Mouse (Mus musculus): ENCODE measurements around the gene Rad51b. TPM values are rescaled to one million over a fixed set of nuclear protein-coding genes. Genes with fewer than 3 reads are reported as not detected.

Gene Rad51b
- polyA plus RNA-seq, 1 experiment from 2014 or later = 9.0 TPM

DNA sequence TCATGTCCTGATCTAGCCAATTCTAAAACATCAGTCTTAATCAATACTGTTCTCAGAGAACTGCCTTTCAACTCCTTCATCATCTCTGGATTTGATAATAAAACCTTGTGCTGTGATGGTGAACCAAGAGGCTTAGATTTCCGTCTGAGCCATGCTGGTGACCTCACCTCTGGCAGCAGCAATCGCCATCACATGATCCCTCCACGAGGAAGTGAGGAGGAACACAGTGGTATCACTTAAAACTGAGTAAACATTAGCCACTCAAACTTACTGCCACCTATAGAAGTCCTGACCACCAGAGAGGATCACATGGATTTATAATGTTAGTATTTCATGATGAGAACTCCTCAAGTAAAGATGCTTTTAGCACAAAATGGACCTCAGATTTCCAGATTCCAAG is 248.0 kb downstream of the Rad51b start:
- no peak for ATAC-seq (ENCODE audit: borderline replicate concordance, extremely low read depth, low FRiP score, low TSS enrichment)
- Histone ChIP-seq H3K27me3 (no peaks in the 10 kb centered on the region), H3K4me2 (no peak overlapping the region), H3K36me3 (no peaks in the 10 kb centered on the region), H3K9ac (no peak overlapping the region), H3K9me3 (no peaks in the 10 kb centered on the region), H3K4me1 (peaks cover 56% of the 10 kb centered on the region), H3K27ac (no peak overlapping the region), H3K4me3 (no peak overlapping the region)
- 49% methylated on average over 3 of the region's 3 CpGs for WGBS

DNA sequence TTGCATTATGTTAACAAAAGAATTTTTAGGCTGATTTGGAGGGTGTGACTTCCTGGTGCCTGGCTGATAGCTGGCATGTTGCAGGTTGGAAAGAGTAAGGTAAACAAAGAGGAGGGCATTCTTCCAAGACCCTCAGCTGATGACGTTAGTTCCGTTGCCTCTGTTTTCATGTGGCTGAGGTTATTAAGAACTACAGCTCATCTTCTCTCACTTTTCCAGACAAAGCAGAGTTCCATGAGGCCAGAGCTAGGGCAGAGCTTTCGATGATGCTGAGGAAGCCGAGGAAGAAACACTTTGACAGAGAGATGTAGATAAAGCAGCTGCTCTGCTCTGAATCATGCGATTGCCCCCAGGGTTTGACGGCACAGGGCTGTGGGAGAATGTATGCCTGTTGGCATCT is 250.5 kb downstream of the Rad51b start:
- Histone ChIP-seq H3K27me3 (no peaks in the 10 kb centered on the region), H3K4me2 (no peak overlapping the region), H3K36me3 (no peaks in the 10 kb centered on the region), H3K4me1 (peaks cover 40% of the 10 kb centered on the region), H3K27ac (peak overlapping the region; percentile 67), H3K4me3 (no peak overlapping the region), H3K9me3 (no peaks in the 10 kb centered on the region), H3K9ac (no peak overlapping the region)
- ATAC-seq (ENCODE audit: borderline replicate concordance, extremely low read depth, low FRiP score, low TSS enrichment) = peak; percentile 69
- WGBS = 17% methylated on average over 6 of the region's 6 CpGs

DNA sequence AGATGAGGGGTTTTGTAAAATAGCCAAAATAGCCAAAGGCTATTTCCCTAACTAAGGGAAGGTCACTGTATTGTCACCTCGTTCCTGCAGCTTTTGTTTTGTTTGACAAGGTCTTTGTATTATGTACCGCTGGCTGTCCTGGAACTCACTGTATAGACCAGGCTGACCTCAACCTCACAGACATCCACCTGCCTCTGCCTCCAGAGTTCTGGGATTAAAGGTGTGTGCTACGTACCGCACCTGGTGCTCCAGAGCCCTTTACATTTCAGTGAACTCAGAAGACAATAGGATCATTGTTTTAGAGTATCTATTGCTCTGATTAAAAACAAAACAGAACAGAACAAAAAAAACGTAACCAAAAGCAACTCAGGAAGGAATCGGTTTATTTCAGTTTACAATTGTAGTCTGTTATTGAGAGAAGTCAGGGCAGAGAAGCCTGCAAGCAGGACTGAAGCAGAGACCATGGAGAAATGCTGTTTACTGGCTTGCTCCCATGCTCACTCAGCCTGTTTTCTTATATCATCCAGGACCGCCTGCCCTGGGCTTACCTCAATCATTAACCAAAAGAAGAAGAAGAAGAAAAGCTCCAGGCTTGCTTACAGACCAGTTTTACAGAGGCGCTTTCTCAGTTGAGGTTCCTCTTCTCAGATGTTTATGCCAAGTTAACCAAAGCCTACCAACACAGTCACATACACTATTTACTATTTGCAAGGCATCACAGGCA is 251.7 kb downstream of the Rad51b start:
- no peak for ATAC-seq (ENCODE audit: borderline replicate concordance, extremely low read depth, low FRiP score, low TSS enrichment)
- H3K4me3 ChIP-seq = no peak overlapping the region
- no peak overlapping the region for H3K27ac ChIP-seq
- H3K36me3 ChIP-seq = no peaks in the 10 kb centered on the region
- H3K9ac ChIP-seq = no peak overlapping the region
- no peak overlapping the region for H3K4me2 ChIP-seq
- 75% methylated on average over 8 of the region's 8 CpGs for WGBS
- no peaks in the 10 kb centered on the region for H3K9me3 ChIP-seq
- H3K27me3 ChIP-seq = no peaks in the 10 kb centered on the region
- peaks cover 31% of the 10 kb centered on the region for H3K4me1 ChIP-seq

DNA sequence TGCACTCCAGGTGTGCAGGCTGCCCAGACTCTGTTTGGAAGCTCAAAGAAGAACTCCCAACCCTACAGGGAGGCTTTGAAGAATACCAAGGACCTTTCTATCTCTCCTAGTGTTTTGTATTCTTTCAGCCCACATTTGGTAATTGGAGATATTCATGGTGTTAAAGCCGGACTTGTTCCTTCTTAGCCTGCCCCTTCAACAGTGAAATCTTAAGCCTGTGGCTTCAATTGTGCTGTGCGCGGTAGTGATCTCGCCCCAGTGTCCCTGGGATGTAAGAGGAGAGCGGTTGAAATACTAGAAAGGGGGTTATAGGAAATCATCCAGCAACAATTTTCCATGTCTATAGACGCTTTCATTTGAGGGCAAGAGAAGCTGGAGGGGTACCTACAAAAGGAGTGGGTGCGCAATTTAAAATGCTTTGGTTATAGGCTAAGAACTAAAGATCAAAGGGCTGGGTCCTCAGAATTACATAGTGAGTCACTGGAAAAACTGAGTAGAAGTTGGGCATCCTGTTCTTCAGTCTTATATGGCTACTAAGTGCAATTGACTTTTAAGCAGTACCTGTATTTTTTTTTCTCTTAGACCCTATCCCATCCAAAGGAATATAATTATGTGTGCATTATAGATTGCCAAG is 253.1 kb downstream of the Rad51b start:
- H3K9me3 ChIP-seq = no peaks in the 10 kb centered on the region
- H3K36me3 ChIP-seq = no peaks in the 10 kb centered on the region
- 96% methylated on average over 7 of the region's 7 CpGs for WGBS
- H3K4me1 ChIP-seq = peaks cover 31% of the 10 kb centered on the region
- ATAC-seq (ENCODE audit: borderline replicate concordance, extremely low read depth, low FRiP score, low TSS enrichment) = no peak
- H3K27ac ChIP-seq = no peak overlapping the region
- H3K4me2 ChIP-seq = no peak overlapping the region
- H3K9ac ChIP-seq = no peak overlapping the region
- no peak overlapping the region for H3K4me3 ChIP-seq
- no peaks in the 10 kb centered on the region for H3K27me3 ChIP-seq

DNA sequence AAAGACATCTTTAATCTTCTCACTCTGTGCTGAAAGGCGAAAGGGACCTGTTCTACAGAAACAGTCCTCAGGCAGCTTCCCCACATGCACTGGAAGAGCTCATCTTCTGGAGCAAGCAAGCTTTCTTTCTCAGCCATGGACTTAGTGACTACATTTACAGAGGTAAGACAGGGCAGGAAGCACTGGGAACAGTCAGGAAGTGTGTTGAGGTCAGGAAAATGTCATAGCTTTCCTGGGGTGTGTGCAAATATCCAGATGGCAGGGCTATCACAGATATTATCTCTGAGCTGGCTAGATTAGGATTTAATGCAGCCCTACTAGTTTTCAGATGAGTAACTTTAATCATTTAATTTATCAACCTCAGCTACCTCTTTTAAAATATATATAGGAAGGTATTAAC is 254.2 kb downstream of the Rad51b start:
- 85% methylated on average over 1 of the region's 1 CpGs for WGBS
- H3K27ac ChIP-seq = no peak overlapping the region
- no peak for ATAC-seq (ENCODE audit: borderline replicate concordance, extremely low read depth, low FRiP score, low TSS enrichment)

DNA sequence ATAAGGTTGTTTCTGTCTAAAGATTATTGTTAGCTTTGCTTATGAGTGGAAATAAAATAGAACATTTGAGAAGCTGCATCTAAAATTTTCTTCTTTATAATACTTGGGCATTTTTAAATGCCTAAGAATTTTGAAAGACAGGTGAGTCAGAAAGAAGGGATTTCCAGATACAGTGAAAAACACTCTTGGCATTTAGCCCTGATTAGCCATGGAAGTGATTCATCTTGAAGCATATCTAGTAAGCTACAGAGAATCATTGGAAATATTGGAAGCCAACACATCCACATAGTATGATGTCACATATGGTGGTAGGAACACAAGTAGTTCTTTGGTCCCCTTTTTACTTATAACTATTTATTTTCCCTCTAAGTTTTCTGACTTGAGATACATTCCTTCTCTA is 256.0 kb downstream of the Rad51b start:
- no peak overlapping the region for H3K4me2 ChIP-seq
- ATAC-seq (ENCODE audit: borderline replicate concordance, extremely low read depth, low FRiP score, low TSS enrichment) = no peak
- H3K27ac ChIP-seq = no peak overlapping the region
- no peak overlapping the region for H3K9ac ChIP-seq
- H3K4me3 ChIP-seq = no peak overlapping the region
- H3K9me3 ChIP-seq = no peaks in the 10 kb centered on the region
- no peaks in the 10 kb centered on the region for H3K36me3 ChIP-seq
- H3K27me3 ChIP-seq = no peaks in the 10 kb centered on the region
- 0 out of 2 replicates have a peak, but pooled peaks cover 15% of the 10 kb centered on the region for H3K4me1 ChIP-seq

More for the DNA sequence above, 254.2 kb downstream of the Rad51b start:
- no peak overlapping the region for H3K4me3 ChIP-seq
- no peaks in the 10 kb centered on the region for H3K9me3 ChIP-seq
- no peaks in the 10 kb centered on the region for H3K36me3 ChIP-seq
- H3K4me2 ChIP-seq = no peak overlapping the region
- peaks cover 31% of the 10 kb centered on the region for H3K4me1 ChIP-seq
- no peaks in the 10 kb centered on the region for H3K27me3 ChIP-seq
- H3K9ac ChIP-seq = no peak overlapping the region

DNA sequence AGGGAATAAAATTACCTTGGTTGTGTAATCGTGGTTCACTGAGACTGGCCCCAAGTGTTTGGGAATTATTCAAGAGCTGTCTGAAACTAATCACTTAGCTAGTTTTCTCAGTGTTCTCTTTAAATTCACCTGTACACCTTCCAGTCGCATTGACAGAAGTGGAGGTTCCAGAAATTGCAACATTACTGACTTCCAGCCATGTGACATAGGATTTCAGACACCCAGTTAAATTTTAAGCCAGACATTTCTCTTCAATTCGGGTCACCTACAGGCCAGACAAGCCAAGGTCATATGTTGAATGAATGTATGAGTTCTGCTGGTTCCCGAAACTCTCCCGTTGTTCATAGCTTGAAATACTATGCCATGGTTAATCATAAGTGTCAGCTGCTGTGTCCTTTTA is 260.8 kb downstream of the Rad51b start:
- Histone ChIP-seq H3K27me3 (no peaks in the 10 kb centered on the region), H3K9me3 (no peaks in the 10 kb centered on the region), H3K27ac (peak overlapping the region; percentile 59), H3K4me1 (peaks cover 14% of the 10 kb centered on the region), H3K9ac (no peak overlapping the region), H3K4me2 (no peak overlapping the region), H3K4me3 (no peak overlapping the region), H3K36me3 (no peaks in the 10 kb centered on the region)
- 45% methylated on average over 5 of the region's 5 CpGs for WGBS
- no peak for ATAC-seq (ENCODE audit: borderline replicate concordance, extremely low read depth, low FRiP score, low TSS enrichment)

DNA sequence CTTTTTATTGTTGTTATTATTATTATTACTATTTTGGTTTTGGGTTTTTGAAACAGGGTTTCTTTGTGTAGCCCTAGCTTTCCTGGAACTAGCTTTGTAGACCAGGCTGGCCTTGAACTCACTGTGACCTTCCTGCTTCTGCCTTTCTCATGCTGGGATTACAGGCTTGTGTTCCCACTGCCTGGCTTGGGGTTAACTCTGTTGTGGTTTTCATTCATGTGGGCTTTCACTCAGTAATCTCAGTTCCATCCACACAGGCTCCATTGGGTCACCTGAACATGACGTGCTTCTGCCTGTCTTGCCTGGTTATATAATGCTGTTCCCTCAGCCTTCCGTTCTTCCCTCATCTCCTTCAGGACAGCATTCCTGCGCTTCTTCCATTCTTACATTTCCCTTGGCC is 261.6 kb downstream of the Rad51b start:
- no peak overlapping the region for H3K4me3 ChIP-seq
- H3K36me3 ChIP-seq = no peaks in the 10 kb centered on the region
- 71% methylated on average over 3 of the region's 3 CpGs for whole genome bisulfite sequencing
- no peak for ATAC-seq (ENCODE audit: borderline replicate concordance, extremely low read depth, low FRiP score, low TSS enrichment)
- H3K9ac ChIP-seq = no peak overlapping the region
- no peak overlapping the region for H3K4me2 ChIP-seq
- H3K27ac ChIP-seq = peak overlapping the region; percentile 72
- no peaks in the 10 kb centered on the region for H3K9me3 ChIP-seq
- H3K27me3 ChIP-seq = no peaks in the 10 kb centered on the region
- peaks cover 14% of the 10 kb centered on the region for H3K4me1 ChIP-seq

DNA sequence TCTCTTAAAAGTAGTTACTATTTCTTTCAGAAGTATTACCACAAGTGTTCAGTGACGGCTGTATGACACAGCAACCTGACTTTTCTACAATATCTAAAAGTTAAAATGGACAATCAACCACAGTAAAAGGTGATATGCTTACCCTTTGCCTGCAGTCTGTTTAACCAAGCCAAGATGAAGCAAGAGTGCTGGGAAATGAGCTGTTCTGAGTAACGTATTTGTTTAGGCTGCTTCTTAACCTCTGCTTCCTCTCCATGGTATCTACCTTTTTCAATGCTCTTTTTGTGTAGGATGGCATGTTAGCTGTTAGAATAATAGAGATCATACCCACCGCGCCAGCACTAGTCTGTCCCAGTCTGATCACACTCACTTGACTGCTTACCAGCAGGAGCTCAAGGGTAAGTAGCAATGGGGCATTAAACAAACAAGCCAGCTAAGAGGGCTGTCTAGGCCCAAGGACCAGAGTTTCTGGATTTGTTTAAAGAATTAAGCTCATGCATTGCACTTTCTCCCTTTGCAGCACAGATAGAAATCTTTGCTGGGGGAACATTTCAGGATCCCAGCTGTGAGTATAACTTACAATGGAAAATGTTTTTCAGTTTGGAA is 262.4 kb downstream of the Rad51b start:
- no peak overlapping the region for H3K4me2 ChIP-seq
- ATAC-seq (ENCODE audit: borderline replicate concordance, extremely low read depth, low FRiP score, low TSS enrichment) = no peak
- peak overlapping the region; percentile 72 for H3K27ac ChIP-seq
- H3K36me3 ChIP-seq = no peaks in the 10 kb centered on the region
- no peak overlapping the region for H3K9ac ChIP-seq
- H3K4me1 ChIP-seq = peaks cover 14% of the 10 kb centered on the region
- WGBS = 50% methylated on average over 4 of the region's 4 CpGs
- H3K27me3 ChIP-seq = no peaks in the 10 kb centered on the region
- no peaks in the 10 kb centered on the region for H3K9me3 ChIP-seq
- no peak overlapping the region for H3K4me3 ChIP-seq

DNA sequence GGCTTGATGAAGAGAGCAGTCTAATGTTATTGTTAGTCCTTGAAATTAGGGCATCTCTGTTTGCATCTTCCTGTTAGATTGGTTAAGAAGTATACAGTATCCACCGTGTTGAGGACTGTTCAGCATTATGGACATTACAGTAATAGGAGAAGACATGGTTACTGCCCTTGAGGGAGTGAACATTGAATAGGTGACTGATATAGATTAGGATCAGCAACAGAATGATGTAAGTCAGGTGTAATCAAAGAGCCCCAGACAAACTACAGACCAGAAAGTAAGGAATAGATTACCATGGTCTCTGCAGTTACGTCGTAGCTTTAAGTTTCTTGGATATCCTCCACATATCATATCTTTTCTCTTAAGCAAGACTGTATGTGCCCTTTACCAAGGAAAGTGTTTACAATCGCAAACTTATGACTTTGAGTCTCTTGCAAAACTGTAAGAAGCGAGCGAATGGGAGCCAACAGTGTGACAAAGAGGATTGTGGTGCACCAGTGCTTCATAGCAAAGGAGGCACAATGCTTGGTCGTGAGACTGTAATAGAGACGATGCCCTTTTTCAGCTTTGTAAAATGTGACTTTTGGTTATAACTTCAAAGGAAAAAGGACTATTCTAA is 263.1 kb downstream of the Rad51b start:
- H3K4me1 ChIP-seq = peaks cover 14% of the 10 kb centered on the region
- no peak for ATAC-seq (ENCODE audit: borderline replicate concordance, extremely low read depth, low FRiP score, low TSS enrichment)
- H3K27me3 ChIP-seq = no peaks in the 10 kb centered on the region
- H3K9me3 ChIP-seq = no peaks in the 10 kb centered on the region
- H3K9ac ChIP-seq = no peak overlapping the region
- no peak overlapping the region for H3K4me2 ChIP-seq
- H3K36me3 ChIP-seq = no peaks in the 10 kb centered on the region
- H3K4me3 ChIP-seq = no peak overlapping the region
- WGBS = 65% methylated on average over 8 of the region's 8 CpGs
- peak overlapping the region; percentile 72 for H3K27ac ChIP-seq

DNA sequence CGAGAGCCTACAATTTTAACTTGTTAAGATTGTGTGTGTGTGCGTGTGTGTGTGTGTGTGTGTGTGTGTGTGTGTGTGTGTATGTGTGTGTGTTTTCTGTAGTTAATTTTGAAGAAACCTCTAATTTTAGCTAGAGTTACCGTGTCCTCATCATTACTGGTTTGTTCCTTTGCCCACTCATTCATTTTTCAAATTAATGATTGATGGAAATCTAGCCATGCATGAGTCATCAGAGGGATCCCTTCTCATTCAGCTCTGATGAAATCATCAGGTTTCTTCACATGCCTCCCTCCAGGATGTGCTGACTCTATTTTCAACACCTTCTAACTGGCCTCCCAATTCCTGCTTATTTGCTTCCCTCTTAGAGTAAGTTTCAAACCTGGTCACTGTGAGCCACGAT is 263.8 kb downstream of the Rad51b start:
- no peak for ATAC-seq (ENCODE audit: borderline replicate concordance, extremely low read depth, low FRiP score, low TSS enrichment)
- H3K4me3 ChIP-seq = no peak overlapping the region
- H3K36me3 ChIP-seq = no peaks in the 10 kb centered on the region
- H3K4me2 ChIP-seq = no peak overlapping the region
- H3K4me1 ChIP-seq = peaks cover 14% of the 10 kb centered on the region
- H3K27ac ChIP-seq = peak overlapping the region; percentile 72; the same call in 1 of the 2 replicates
- H3K9me3 ChIP-seq = no peaks in the 10 kb centered on the region
- no peak overlapping the region for H3K9ac ChIP-seq
- WGBS = 73% methylated on average over 4 of the region's 4 CpGs
- H3K27me3 ChIP-seq = no peaks in the 10 kb centered on the region
